Mouse (Mus musculus) kidney, adult 18-20 months (tissue): ENCODE results near the gene Milr1.
A peak's percentile ranks its signal among the peaks of the same experiment; 100 is the strongest.
"Not testable (repeated sequence)": the region's sequence is repeated elsewhere in the genome, so short reads cannot be mapped to it uniquely, and the experiment has no call there.

Experiments used
- DNase-seq: peaks from one replicate; pipeline ENCODE4 v3.0.0; 2021

Milr1 gene

DNA sequence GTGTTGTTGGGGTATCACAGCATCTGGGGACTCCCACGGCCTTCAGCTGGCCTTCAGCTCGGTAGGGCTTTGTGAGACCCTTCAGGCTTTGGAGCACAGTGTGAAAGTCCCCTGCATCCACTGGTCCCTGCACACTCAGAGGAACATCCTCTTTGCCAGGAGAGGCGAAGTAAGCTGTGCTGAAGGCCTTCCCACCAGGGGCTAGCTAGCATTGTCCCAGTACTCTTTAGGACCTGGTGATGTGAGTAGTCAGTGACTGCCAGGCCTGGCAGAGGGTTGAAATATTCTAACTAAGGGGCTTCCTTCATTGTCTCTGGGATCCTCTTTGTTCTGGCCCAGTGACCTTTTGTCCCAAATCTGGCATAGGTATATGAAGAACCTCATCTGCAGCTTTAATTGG lies 14.4 kb upstream of the Milr1 start:
- no peak for DNase-seq

DNA sequence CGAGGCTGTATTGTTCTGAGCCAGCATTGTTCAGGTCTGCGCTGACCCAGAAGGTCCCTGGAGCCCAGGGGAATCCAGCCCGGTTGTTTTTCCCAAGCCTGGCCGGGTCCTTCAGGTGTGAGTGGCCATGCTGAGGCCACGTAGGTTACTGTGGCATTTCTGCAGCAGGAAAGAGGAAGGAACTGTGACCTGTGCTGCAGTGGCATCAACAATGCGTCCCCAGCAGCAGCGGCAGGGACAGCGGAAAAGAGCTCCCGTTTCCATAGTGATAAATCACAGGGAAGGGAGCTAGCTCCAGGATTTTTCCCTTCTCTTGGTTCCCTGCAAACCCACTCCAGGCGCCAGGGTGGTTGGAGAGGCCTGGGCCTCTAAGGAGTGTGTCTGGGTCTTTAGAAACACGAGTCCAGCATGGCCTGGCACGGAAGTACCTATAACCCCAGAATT lies 13.8 kb upstream of the Milr1 start:
- DNase-seq = peak; percentile 36

DNA sequence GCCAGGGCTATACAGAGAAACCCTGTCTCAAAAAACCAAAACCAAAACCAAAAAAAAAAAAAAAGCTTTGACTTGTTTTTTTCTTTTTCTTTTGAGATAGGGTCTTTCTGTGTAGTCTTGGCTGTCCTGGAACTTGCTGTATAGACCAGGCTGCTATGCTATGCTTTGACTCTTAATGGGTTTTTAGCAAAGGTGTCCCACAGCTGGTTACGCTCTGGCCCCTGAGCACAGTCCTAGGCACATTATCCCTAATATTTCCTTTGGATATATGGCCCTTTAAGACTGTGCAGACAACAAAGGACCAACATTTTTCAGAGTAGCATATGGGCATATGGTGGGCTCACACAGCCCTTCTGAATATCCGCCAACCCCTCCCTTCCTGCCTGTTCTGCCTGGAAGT lies 11.9 kb upstream of the Milr1 start:
- no peak for DNase-seq

DNA sequence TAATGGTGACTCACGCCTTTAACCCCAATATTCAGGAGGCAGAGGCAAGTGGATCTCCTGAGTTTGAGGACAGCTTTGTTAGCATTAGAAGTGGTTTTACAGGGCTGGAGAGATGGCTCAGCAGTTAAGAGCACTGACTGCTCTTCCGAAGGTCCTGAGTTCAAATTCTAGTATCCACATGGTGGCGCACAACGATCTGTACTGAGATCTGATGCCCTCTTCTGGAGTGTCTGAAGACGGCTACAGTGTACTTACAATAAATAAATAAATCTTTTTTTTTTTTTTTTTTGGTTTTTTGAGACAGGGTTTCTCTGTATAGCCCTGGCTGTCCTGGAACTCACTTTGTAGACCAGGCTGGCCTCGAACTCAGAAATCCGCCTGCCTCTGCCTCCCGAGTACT lies 10.3 kb upstream of the Milr1 start:
- not testable (repeated sequence) for DNase-seq

DNA sequence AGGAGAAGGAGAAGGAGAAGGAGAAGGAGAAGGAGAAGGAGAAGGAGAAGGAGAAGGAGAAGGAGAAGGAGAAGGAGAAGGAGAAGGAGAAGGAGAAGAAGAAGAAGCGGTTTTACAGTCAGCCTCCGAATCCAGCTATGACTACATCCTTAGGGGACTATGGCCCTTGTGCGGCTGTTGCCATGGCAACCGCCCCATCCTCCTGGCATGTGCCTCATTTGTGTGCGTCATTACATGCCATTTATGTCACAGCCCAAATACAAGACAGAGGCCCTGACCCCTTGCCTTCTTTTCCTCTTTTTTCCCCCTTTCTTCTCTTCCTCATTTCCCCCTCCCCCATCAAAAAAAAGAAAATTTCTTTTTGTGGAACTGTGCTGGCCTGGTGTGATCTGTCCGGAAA lies 9.8 kb upstream of the Milr1 start:
- no peak for DNase-seq

DNA sequence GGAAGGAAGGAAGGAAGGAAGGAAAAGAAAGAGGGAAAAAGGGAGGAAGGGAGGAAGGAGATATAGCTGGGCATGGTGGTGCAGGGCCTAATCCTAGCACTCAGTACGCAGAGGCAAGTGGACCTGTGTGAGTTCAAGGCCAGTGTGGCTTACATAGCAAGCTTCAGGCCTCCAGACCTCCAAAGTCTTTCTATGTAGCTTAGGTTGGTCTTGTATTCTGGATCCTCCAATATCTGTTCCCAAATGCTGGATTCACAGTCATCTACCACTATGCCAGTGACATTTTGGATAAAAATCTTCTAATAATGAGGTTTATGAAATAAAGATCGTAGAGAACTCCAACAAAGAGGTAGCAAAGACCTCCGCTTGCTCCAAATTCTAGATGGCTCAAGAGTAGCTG lies 9.2 kb upstream of the Milr1 start:
- DNase-seq = no peak

DNA sequence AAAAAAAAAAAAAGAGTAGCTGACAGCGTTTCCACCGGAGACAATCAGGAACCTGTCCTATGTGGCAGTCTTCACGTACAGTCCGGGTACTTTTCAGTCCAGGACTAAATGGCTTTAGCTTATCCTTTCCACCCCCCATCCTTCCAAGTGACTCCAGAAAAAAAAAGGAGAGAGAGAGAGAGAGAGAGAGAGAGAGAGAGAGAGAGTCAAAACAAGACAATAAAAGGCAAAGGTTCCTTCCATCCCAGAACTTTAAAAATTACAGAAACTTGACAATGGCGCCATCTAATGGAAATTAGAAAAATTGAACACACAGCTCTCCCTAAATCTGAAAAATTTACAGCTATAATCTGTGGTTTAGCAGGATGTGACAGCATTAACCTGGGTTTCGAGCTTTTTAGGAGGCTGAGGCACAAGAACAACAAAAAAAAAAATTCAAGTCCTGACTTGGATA lies 8.6 kb upstream of the Milr1 start:
- no peak for DNase-seq

DNA sequence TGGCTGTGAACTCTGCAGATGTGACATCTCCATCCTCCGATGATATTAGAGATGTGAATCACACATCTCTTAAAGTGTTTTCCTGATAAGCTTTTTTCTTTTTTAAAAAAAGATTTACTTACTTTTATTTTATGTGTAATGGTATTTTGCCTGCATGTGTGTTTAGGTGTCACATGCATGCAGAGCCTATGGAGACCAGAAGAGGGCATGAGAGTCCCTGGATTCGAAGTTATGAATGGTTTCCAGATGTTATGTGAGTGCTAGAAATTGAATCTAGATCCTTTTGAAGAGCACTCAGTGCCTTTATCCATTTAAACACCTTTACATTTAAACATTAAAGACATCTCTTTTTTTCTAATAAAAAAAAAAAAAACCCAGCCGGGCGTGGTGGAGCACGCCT lies 6.1 kb upstream of the Milr1 start:
- no peak for DNase-seq

DNA sequence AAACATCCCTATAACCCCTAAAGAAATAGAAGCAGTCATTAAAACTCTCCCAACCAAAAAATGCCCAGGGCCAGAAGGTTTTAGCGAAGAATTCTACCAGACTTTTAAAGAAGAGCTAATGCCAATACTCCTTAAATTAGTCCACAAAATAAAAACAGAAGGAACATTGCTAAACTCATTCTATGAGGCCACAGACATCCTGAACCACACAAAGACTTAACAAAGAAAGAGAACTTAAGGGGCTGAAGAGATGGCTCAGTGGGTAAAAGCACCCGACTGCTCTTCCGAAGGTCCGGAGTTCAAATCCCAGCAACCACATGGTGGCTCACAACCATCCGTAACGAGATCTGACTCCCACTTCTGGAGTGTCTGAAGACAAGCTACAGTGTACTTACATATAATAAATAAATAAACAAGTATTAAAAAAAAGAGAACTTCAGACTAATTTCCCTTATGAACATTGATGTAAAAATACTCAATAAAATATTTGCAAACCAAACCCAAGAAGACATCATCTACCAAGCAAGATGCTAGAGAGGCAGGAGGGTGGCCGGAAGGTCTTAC lies 1.4 kb upstream of the Milr1 start:
- not testable (repeated sequence) for DNase-seq

DNA sequence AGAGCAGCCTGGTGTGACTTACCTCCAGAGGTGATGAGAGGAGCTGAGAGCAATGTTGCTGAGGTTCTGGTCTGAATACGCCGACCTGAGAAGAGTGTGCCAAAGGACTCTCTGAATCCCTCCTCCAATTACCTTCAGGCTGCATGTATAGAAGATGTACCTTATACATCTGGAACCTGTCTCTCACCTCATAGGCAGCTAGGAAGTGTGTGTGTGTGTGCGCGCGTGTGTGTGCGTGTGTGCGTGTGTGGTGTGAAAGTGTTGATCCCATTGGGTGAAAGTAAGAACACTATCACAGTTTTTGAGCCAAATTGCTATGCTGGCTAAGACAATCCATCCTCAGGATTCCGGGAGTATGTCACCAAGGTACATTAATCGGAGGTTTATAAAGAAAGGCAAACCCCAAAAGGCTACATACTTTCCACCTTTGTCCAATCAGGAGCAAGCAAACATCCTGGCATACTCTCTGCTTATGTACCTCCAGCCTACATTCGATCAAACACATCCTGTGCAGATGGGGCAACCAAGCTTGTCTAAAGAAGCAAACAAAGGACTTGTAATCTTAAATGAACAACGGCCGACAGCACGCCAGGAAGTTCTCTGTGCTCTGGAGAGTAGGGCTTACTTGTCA lies 790 bp upstream of the Milr1 start, which contains the start of gene Pecam1:
Gene Pecam1 (minus strand): TSS at position 508 of the 631 bp plus-strand sequence.
- no peak for DNase-seq

DNA sequence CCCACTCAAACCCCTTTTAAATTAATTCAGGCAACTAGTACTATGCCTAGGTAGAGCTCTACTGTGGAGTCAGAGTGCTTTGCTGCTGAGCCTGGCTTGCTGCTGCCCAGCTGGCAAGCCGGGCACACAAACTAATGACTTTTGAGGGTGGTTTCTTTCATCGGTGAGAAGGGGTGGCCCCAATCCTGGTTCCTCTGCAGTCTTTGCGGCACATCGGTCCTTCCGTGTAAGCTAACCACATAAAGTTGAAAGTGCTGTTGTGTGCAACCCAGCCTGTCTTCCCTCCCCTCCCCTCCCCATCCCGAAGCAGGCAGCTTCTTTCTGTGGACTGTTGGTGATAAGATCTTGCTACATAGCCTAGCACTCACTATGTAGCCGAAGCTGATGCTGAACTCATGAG lies 1.1 kb downstream of the Milr1 start:
- DNase-seq = no peak

DNA sequence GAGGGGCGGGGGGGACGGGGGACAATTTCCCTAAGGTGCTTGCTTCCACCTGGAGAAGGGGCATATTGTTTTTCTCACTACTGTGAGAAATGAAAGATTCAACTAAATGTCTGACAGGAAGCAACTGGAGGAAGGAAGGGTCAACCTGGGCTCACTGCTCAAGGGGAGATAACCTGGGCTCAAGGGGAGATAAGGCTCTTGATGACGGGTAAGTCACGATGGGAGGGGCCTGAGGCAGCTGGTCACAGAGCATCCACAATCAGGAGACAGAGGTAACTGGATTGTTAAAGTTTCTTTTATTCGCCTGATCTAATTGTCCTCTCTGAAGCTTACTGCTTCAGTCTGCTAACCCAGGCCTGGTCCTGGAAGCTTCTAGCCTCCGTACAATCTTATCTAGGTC lies 2.3 kb downstream of the Milr1 start:
- no peak for DNase-seq

DNA sequence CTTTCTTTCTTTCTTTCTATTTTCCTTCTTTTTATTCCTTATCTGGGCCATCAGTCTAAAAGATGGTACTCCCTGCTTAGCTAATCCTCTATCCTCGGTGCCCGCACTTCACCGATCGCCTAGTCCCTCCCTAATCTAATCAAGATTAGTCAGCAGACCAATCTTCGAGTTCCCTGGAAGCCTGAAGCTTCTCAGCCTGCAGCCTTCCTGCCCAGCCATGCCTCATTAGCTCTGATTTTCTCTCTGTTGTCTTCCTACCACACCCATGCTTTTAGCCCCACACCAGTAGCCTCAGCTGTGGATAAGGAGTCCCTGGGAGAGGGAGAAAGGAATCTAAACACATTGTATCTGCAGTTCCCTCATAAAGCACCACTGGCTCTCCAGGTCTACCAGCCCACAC lies 4.6 kb downstream of the Milr1 start:
- no peak for DNase-seq

DNA sequence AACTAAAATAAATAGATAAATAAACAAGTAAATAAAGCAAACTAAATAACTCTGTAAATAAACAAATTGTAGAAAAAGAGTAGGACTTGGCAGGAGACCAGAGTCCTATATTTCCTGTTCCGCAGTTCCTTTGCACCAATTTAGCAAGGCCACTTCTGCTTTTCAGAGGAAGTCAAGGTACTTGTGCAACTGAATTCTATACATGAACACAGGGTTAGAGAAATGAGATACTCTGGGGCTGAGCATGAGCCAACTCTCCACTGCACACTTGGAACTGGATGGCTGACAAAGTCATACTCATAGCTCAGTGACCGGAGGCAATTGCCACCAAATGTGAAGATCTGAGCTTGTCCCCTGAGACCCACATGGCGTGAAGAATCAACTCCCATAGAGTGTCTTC lies 8.0 kb downstream of the Milr1 start:
- DNase-seq = no peak

DNA sequence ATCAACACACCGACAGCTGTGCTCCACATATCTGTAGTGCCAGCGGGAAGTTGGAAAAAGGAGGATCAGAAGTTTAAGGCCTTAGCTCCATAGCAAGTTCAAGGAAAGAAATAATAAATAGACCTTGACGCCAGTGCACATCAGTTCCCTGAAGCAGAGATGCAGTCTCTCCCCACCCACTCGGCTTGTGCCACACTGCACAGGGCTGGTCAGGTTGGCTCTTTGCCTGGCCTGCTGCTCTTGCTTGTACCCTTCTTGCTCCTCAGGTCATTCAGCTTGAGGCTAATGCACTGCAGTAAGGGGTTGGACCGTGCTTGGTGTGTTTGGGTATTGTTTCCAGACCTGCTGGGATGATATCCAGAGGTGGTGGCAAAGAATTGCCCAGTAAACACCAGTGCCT lies 9.5 kb downstream of the Milr1 start:
- DNase-seq = no peak

DNA sequence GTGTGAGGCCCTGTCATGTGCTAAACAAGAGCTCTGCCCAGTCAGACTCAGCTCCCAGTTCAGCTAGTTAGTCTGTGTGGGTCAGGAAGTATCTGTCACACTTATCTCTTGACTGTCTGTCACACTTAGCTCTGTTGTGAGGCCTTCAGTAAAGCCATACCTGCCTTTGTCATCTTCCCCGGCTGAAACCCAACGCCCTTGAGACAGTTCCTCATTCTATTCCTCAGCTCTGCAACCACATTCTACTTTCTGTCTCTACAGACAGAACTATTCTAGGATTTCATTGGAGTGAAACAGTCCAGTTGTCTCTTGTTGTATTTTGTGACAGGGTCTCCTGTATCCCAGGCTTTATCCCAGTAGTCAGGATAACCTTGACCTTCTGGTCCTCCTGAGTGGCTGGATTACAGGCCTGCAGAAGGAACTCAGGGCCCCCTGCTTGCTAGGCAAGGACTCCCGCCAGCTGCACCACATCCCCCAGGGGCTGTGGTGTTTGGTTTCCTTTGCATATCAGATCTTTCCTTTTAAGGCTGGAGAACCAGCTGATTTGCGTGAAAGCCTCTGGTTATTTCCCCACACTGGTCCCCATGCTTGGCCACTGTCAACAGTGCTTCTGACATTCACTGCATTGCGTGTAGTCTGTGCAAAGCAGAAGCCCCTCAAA lies 11.2 kb downstream of the Milr1 start:
- DNase-seq = no peak

DNA sequence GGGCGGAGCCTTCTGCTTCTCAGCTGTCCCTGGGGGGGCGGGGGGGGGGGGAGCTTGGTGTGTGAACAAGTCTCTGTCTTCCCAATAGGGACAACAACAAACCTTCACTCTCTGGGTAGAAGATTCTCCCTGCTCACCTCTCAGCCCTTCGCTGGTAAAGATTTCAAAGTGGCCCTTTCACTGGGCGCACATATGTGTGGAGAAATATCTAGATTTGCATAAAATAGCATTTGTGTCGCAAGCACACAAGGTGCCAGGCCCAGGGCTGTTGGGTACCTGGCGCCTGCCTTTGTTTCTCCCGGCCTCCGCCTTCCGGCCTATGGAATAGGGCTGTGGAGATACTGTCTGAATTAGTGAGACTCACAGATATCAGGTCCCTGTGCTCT lies 11.8 kb downstream of the Milr1 start:
- DNase-seq = no peak

DNA sequence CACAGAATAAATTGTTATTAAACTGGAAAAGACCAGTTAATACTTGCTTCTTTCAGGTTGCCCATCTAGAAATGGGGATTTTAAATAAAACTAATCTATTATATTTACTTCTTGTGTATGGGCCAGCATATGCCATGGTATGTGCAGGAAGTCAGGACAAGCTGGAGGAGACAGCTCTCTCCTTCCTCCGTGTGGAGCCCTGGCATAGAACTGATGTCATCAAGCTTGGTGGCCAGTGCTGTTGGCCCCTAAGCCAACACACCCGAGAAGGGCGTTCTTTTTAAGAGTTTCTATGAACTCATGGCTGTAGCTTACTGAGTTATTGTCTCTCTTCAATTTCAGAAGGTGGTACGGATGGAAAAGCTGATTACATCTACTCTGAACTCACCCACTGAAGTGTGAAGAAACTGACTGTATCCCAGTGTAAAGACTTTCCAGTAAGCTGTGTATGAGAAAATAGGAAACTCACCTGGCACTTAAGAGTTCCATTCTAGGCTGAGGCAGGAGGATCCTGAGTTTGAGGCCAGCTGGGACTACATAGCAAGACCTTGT lies 15.7 kb downstream of the Milr1 start:
- no peak for DNase-seq

DNA sequence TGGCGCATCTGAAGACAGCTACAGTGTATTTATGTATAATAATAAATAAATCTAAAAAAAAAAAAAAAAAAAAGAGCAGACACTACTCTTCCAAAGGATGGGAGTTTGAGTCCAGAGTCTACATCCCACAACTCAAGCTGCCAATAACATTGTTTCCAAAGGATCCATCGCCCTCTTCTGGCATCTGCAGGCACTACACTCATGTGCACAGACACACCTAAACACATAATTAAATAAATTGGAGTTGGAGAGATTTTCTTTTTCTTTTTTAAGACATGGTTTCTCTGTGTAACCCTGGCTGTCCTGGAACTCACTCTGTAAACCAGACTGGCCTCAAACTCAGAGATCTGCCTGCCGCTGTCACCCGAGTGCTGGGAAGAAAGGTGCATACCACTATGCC lies 16.5 kb downstream of the Milr1 start:
- no peak for DNase-seq

DNA sequence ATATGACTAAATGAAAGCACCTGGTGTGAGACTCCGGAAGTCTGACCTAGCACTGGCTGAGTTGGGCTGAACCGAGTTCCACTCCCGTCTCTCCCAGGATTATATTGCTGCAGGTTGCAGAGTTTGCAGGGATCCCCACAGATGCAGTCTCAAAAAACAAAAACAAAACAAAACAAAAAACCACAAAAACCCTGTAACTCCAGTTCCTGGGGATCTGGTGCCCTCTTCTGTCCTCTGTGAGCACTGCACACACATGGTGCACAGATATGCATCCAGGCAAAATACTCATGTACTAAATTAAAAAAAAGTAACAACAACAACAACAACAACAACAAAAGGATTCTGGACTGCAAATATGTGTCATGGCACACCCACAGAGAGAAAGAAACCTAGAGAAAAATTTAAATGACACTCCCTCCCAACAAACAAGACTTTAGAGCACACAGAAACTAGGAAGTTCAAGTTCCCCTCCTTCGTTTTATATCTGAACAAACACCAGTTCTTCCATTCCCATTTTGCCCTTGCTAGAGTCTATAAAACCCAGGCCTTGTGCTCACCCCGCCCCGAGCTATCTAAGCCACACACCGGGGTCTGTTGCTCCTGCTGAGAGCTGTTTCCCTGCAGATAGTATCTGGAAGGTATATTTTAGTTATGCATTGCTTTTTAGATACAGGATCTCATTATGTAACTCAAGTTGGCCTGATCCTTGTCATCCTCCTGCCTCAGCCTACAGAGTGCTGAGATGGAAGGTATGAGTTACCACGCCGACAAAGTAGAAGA lies 19.4 kb downstream of the Milr1 start:
- no peak for DNase-seq

DNA sequence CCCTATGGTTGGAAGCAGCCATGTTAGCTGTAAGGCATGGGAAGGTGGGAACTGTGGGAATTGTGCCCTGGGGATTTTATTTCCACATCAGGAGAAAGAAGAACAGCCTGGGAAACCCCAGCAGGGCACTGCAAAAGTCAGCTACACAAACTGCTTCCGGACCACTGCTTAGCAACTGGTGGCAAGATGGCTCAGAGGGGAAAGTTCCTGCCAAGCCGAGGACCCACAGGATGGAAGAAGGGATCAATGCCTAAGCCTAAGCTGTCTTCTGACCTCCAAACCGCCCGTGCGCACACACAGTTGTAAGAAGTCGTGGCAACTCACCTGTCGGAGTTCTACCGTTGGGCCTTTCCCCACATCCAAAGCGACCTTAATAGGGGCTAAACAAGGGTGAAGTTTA lies 22.0 kb downstream of the Milr1 start:
- DNase-seq = no peak

DNA sequence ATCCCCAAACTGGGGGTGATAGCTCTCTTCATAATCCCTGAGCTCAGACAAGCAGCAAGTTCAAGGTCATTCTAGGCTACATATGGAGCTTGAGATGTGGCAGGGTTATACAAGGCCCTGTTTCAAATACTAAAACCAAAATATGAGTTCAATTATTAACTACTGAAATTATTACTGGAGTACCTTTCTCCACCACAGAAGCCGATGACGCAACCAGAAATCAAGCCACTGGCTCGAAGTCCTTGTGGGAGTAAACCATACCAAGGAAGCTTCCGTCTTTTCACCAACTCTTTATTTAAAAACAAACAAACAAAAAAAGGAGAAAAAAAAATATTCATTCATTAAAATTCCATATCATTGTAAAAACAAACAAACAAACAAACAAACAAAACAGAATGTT lies 25.9 kb downstream of the Milr1 start:
- DNase-seq = peak; percentile 30

DNA sequence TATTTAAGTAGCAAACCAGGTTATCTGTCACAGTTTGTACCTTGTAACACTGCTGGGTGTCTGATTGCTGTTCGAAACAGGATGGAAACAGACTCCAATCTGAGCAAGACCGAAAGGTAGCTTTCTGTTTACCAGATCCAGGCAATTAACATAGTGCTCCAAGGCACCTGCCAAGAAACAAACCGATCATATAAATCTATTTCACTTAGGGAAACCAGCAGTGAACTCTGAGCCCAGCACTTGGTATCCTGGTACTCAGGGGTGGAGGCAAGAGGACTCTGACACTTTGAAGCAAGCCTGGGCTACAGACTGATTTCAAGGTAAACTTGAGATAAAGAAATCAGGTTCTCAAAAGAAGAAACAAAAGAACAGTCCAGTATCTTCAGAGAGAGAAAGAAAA lies 26.4 kb downstream of the Milr1 start:
- DNase-seq = peak; percentile 30

DNA sequence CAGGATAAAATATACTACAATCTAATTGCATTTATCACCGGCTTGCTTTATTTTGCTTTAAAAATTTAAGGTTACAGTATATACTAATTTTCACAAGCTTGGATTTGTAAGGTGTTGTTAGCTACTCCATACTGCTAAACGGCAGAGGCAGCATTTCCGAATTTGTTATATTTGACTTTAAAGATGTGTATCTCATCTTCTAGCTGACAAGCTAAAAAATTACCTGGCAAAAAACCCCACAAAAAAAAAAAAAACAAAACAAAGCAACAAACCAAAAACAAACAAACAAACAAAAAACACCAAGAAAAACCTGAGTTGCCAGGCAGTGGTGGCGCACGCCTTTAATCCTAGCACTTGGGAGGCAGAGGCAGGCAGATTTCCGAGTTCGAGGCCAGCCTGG lies 27.1 kb downstream of the Milr1 start:
- no peak for DNase-seq
